Mouse (Mus musculus): ENCODE data around the gene Ubac1. TPM values are rescaled to one million over a fixed set of nuclear protein-coding genes. Genes with fewer than 3 reads are reported as not detected.

Gene Ubac1
- total RNA-seq (2015; ENCODE audit: low replicate concordance) = 1,305 and 1,318 TPM in 2 replicates
- total RNA-seq (2017; ENCODE audit: low replicate concordance) = 1,008 and 1,122 TPM in 2 replicates

- ATAC-seq (replicated peaks; ENCODE audit: low FRiP score, poor library complexity, severe bottlenecking) = peak; percentile 79
Measured at GRCm38 (mm10) chr2:26021561-26022257, at the start of gene Ubac1. Ubac1 (minus strand) TSS chr2:26021747.

- no peak for ATAC-seq (replicated peaks; ENCODE audit: low FRiP score, poor library complexity, severe bottlenecking)
Measured at GRCm38 (mm10) chr2:26068592-26068991, 47.0 kb upstream of the Ubac1 start.

- peak; percentile 88 for ATAC-seq (replicated peaks; ENCODE audit: low FRiP score, poor library complexity, severe bottlenecking)
Measured at GRCm38 (mm10) chr2:26068175-26068574, 46.6 kb upstream of the Ubac1 start.

- no peak for ATAC-seq (replicated peaks; ENCODE audit: low FRiP score, poor library complexity, severe bottlenecking)
Measured at GRCm38 (mm10) chr2:26066527-26066926, 45.0 kb upstream of the Ubac1 start.

GRCm38 (mm10) chr2:26062742-26063427 lies 41.3 kb upstream of the Ubac1 start:
- ATAC-seq (replicated peaks; ENCODE audit: low FRiP score, poor library complexity, severe bottlenecking) = 0 out of 2 replicates have a peak, but pooled peaks have one; percentile 35

- ATAC-seq (replicated peaks; ENCODE audit: low FRiP score, poor library complexity, severe bottlenecking) = no peak
Measured at GRCm38 (mm10) chr2:26062241-26062640, 40.7 kb upstream of the Ubac1 start.

GRCm38 (mm10) chr2:26061018-26061666 lies 39.6 kb upstream of the Ubac1 start:
- ATAC-seq (replicated peaks; ENCODE audit: low FRiP score, poor library complexity, severe bottlenecking) = peak; percentile 91

GRCm38 (mm10) chr2:26057053-26057452 lies 35.5 kb upstream of the Ubac1 start:
- ATAC-seq (replicated peaks; ENCODE audit: low FRiP score, poor library complexity, severe bottlenecking) = no peak

GRCm38 (mm10) chr2:26056226-26056625 lies 34.7 kb upstream of the Ubac1 start:
- no peak for ATAC-seq (replicated peaks; ENCODE audit: low FRiP score, poor library complexity, severe bottlenecking)

GRCm38 (mm10) chr2:26055747-26056102 lies 34.2 kb upstream of the Ubac1 start:
- ATAC-seq (replicated peaks; ENCODE audit: low FRiP score, poor library complexity, severe bottlenecking) = no peak

GRCm38 (mm10) chr2:26055046-26055746 lies 33.6 kb upstream of the Ubac1 start:
- peak; percentile 82 for ATAC-seq (replicated peaks; ENCODE audit: low FRiP score, poor library complexity, severe bottlenecking)

GRCm38 (mm10) chr2:26052806-26053205 lies 31.3 kb upstream of the Ubac1 start:
- ATAC-seq (replicated peaks; ENCODE audit: low FRiP score, poor library complexity, severe bottlenecking) = no peak

- no peak for ATAC-seq (replicated peaks; ENCODE audit: low FRiP score, poor library complexity, severe bottlenecking)
Measured at GRCm38 (mm10) chr2:26048816-26049215, 27.3 kb upstream of the Ubac1 start.

GRCm38 (mm10) chr2:26044216-26044615 lies 22.7 kb upstream of the Ubac1 start:
- ATAC-seq (replicated peaks; ENCODE audit: low FRiP score, poor library complexity, severe bottlenecking) = no peak

- ATAC-seq (replicated peaks; ENCODE audit: low FRiP score, poor library complexity, severe bottlenecking) = no peak
Measured at GRCm38 (mm10) chr2:26042603-26043002, 21.1 kb upstream of the Ubac1 start.

- no peak for ATAC-seq (replicated peaks; ENCODE audit: low FRiP score, poor library complexity, severe bottlenecking)
Measured at GRCm38 (mm10) chr2:26041163-26041810, 19.7 kb upstream of the Ubac1 start.

- no peak for ATAC-seq (replicated peaks; ENCODE audit: low FRiP score, poor library complexity, severe bottlenecking)
Measured at GRCm38 (mm10) chr2:26039951-26040350, 18.4 kb upstream of the Ubac1 start.

GRCm38 (mm10) chr2:26037386-26037785 lies 15.8 kb upstream of the Ubac1 start:
- ATAC-seq (replicated peaks; ENCODE audit: low FRiP score, poor library complexity, severe bottlenecking) = peak; percentile 67

GRCm38 (mm10) chr2:26034344-26035050 lies 12.9 kb upstream of the Ubac1 start:
- ATAC-seq (replicated peaks; ENCODE audit: low FRiP score, poor library complexity, severe bottlenecking) = no peak

Measured in erythroid progenitor cell, adult 5-6 weeks (primary cell).